Mouse (Mus musculus): ENCODE measurements at regions not wholly inside any gene's neighbourhood (a gene's known extent, or its start where the extent isn't known, plus 50 kb on each side); places are given as distances from the start of the nearest gene placed in this dataset.

- 92% methylated on average over 3 of the region's 3 CpGs for WGBS
- Histone ChIP-seq H3K36me3 (ENCODE audit: control insufficient read depth, insufficient read depth, low read length) (no peaks in the 10 kb centered on the region), H3K9me3 (ENCODE audit: control insufficient read depth, low read length) (no peaks in the 10 kb centered on the region), H3K27ac (replicated peaks; ENCODE audit: low read depth, low read length) (no peak overlapping the region), H3K27me3 (ENCODE audit: control insufficient read depth, insufficient read depth, low read length) (no peaks in the 10 kb centered on the region), H3K4me2 (replicated peaks; ENCODE audit: low read depth, low read length, severe bottlenecking) (no peak overlapping the region), H3K9ac (ENCODE audit: low read depth, low read length, severe bottlenecking) (no peak overlapping the region), H3K4me3 (replicated peaks; ENCODE audit: low read length) (no peak overlapping the region), H3K4me1 (ENCODE audit: control insufficient read depth, insufficient read depth, low read length) (no peaks in the 10 kb centered on the region)
- peak; percentile 8 for DNase-seq (ENCODE audit: low spot score)
- no peak for TF ChIP-seq POLR2A (IDR thresholded peaks at IDR 0.05; ENCODE audit: borderline replicate concordance, extremely low read depth, insufficient read depth, insufficient read length)
- ATAC-seq (ENCODE audit: low FRiP score, low read depth) = no peak
These were observed 62.0 kb upstream of the Clint1 start for GRCm38 (mm10) chr11:45789886-45790285.

GRCm38 (mm10) chr11:45790504-45790903, 61.3 kb upstream of the Clint1 start:
- 82% methylated on average over 8 of the region's 8 CpGs for WGBS
- no peak overlapping the region for H3K27ac ChIP-seq (replicated peaks; ENCODE audit: low read depth, low read length)

GRCm38 (mm10) chr11:45791696-45792095, 60.2 kb upstream of the Clint1 start:
- TF ChIP-seq POLR2A (IDR thresholded peaks at IDR 0.05; ENCODE audit: borderline replicate concordance, extremely low read depth, insufficient read depth, insufficient read length) = no peak
- ATAC-seq (ENCODE audit: low FRiP score, low read depth) (no peak), DNase-seq (ENCODE audit: low spot score) (no peak)
- Histone ChIP-seq H3K27me3 (ENCODE audit: control insufficient read depth, insufficient read depth, low read length) (no peaks in the 10 kb centered on the region), H3K9me3 (ENCODE audit: control insufficient read depth, low read length) (no peaks in the 10 kb centered on the region), H3K36me3 (ENCODE audit: control insufficient read depth, insufficient read depth, low read length) (no peaks in the 10 kb centered on the region), H3K27ac (replicated peaks; ENCODE audit: low read depth, low read length) (no peak overlapping the region), H3K4me2 (replicated peaks; ENCODE audit: low read depth, low read length, severe bottlenecking) (no peak overlapping the region), H3K9ac (ENCODE audit: low read depth, low read length, severe bottlenecking) (no peak overlapping the region), H3K4me3 (replicated peaks; ENCODE audit: low read length) (no peak overlapping the region), H3K4me1 (ENCODE audit: control insufficient read depth, insufficient read depth, low read length) (peaks cover 7% of the 10 kb centered on the region; the same call in 1 of the 2 replicates)
- 87% methylated on average over 2 of the region's 2 CpGs for WGBS

More at GRCm38 (mm10) chr11:45790504-45790903, 61.3 kb upstream of the Clint1 start:
- H3K9me3 ChIP-seq (ENCODE audit: control insufficient read depth, low read length) = no peaks in the 10 kb centered on the region
- DNase-seq (ENCODE audit: low spot score) = no peak
- no peak overlapping the region for H3K9ac ChIP-seq (ENCODE audit: low read depth, low read length, severe bottlenecking)
- H3K4me3 ChIP-seq (replicated peaks; ENCODE audit: low read length) = no peak overlapping the region
- H3K27me3 ChIP-seq (ENCODE audit: control insufficient read depth, insufficient read depth, low read length) = no peaks in the 10 kb centered on the region
- no peak for TF ChIP-seq POLR2A (IDR thresholded peaks at IDR 0.05; ENCODE audit: borderline replicate concordance, extremely low read depth, insufficient read depth, insufficient read length)
- no peaks in the 10 kb centered on the region for H3K36me3 ChIP-seq (ENCODE audit: control insufficient read depth, insufficient read depth, low read length)
- ATAC-seq (ENCODE audit: low FRiP score, low read depth) = no peak
- peaks cover 2% of the 10 kb centered on the region; the same call in 1 of the 2 replicates for H3K4me1 ChIP-seq (ENCODE audit: control insufficient read depth, insufficient read depth, low read length)
- H3K4me2 ChIP-seq (replicated peaks; ENCODE audit: low read depth, low read length, severe bottlenecking) = no peak overlapping the region

GRCm38 (mm10) chr11:45794361-45794981, 57.4 kb upstream of the Clint1 start:
- H3K4me1 ChIP-seq (ENCODE audit: control insufficient read depth, insufficient read depth, low read length) = peaks cover 7% of the 10 kb centered on the region; the same call in 1 of the 2 replicates
- H3K4me2 ChIP-seq (replicated peaks; ENCODE audit: low read depth, low read length, severe bottlenecking) = no peak overlapping the region
- no peaks in the 10 kb centered on the region for H3K9me3 ChIP-seq (ENCODE audit: control insufficient read depth, low read length)
- H3K27ac ChIP-seq (replicated peaks; ENCODE audit: low read depth, low read length) = no peak overlapping the region
- DNase-seq (ENCODE audit: low spot score) = no peak
- no peak for ATAC-seq (ENCODE audit: low FRiP score, low read depth)
- H3K4me3 ChIP-seq (replicated peaks; ENCODE audit: low read length) = no peak overlapping the region
- H3K36me3 ChIP-seq (ENCODE audit: control insufficient read depth, insufficient read depth, low read length) = no peaks in the 10 kb centered on the region
- H3K9ac ChIP-seq (ENCODE audit: low read depth, low read length, severe bottlenecking) = no peak overlapping the region
- WGBS = 73% methylated on average over 5 of the region's 5 CpGs
- no peak for TF ChIP-seq POLR2A (IDR thresholded peaks at IDR 0.05; ENCODE audit: borderline replicate concordance, extremely low read depth, insufficient read depth, insufficient read length)
- H3K27me3 ChIP-seq (ENCODE audit: control insufficient read depth, insufficient read depth, low read length) = no peaks in the 10 kb centered on the region

GRCm38 (mm10) chr11:45795322-45795721, 56.5 kb upstream of the Clint1 start:
- DNase-seq (ENCODE audit: low spot score) (no peak), ATAC-seq (ENCODE audit: low FRiP score, low read depth) (no peak)
- WGBS = 37% methylated on average over 6 of the region's 6 CpGs
- no peaks in the 10 kb centered on the region for H3K27me3 ChIP-seq (ENCODE audit: control insufficient read depth, insufficient read depth, low read length)
- H3K9me3 ChIP-seq (ENCODE audit: control insufficient read depth, low read length) = no peaks in the 10 kb centered on the region
- no peak overlapping the region for H3K4me3 ChIP-seq (replicated peaks; ENCODE audit: low read length)
- no peaks in the 10 kb centered on the region for H3K36me3 ChIP-seq (ENCODE audit: control insufficient read depth, insufficient read depth, low read length)
- TF ChIP-seq POLR2A (IDR thresholded peaks at IDR 0.05; ENCODE audit: borderline replicate concordance, extremely low read depth, insufficient read depth, insufficient read length) = no peak
- H3K27ac ChIP-seq (replicated peaks; ENCODE audit: low read depth, low read length) = no peak overlapping the region
- H3K9ac ChIP-seq (ENCODE audit: low read depth, low read length, severe bottlenecking) = no peak overlapping the region
- no peak overlapping the region for H3K4me2 ChIP-seq (replicated peaks; ENCODE audit: low read depth, low read length, severe bottlenecking)
- peaks cover 15% of the 10 kb centered on the region for H3K4me1 ChIP-seq (ENCODE audit: control insufficient read depth, insufficient read depth, low read length)

All from limb, embryonic 14.5 days (tissue).